Mouse (Mus musculus): ENCODE measurements around the gene Mnt.
"Not testable (repeated sequence)": the region's sequence is repeated elsewhere in the genome, so short reads cannot be mapped to it uniquely, and the experiment has no call there.

Gene Mnt

GRCm38 (mm10) chr11:74830256-74831161 lies at the start of gene Mnt:
Gene Mnt (plus strand): TSS chr11:74830920.
- peak; percentile 87 for DNase-seq (ENCODE audit: low spot score)

- no peak for DNase-seq (ENCODE audit: low spot score)
These were observed 37.8 kb upstream of the Mnt start for GRCm38 (mm10) chr11:74792874-74793273.

GRCm38 (mm10) chr11:74800658-74801057 lies 30.1 kb upstream of the Mnt start:
- no peak for DNase-seq (ENCODE audit: low spot score)

GRCm38 (mm10) chr11:74804081-74804627 lies 26.6 kb upstream of the Mnt start:
- no peak for DNase-seq (ENCODE audit: low spot score)

GRCm38 (mm10) chr11:74807246-74807882 lies 23.4 kb upstream of the Mnt start:
- DNase-seq (ENCODE audit: low spot score), result no peak

- no peak for DNase-seq (ENCODE audit: low spot score)
These were observed 22.4 kb upstream of the Mnt start for GRCm38 (mm10) chr11:74808251-74808853.

GRCm38 (mm10) chr11:74810134-74810533 lies 20.6 kb upstream of the Mnt start:
- DNase-seq (ENCODE audit: low spot score), result no peak

- not testable (repeated sequence) for DNase-seq (ENCODE audit: low spot score)
These were observed 19.7 kb upstream of the Mnt start for GRCm38 (mm10) chr11:74811027-74811426.

GRCm38 (mm10) chr11:74811538-74811937 lies 19.2 kb upstream of the Mnt start:
- DNase-seq (ENCODE audit: low spot score), result no peak

- DNase-seq (ENCODE audit: low spot score), result no peak
These were observed 14.9 kb upstream of the Mnt start for GRCm38 (mm10) chr11:74815795-74816194.

GRCm38 (mm10) chr11:74820921-74821320 lies 9.8 kb upstream of the Mnt start:
- no peak for DNase-seq (ENCODE audit: low spot score)

- DNase-seq (ENCODE audit: low spot score), result no peak
These were observed 9.3 kb upstream of the Mnt start for GRCm38 (mm10) chr11:74821463-74821862.

GRCm38 (mm10) chr11:74822746-74823440 lies 7.8 kb upstream of the Mnt start:
- DNase-seq (ENCODE audit: low spot score), result no peak

GRCm38 (mm10) chr11:74826151-74826550 lies 4.6 kb upstream of the Mnt start:
- no peak for DNase-seq (ENCODE audit: low spot score)

GRCm38 (mm10) chr11:74826702-74827101 lies 4.0 kb upstream of the Mnt start:
- DNase-seq (ENCODE audit: low spot score), result no peak

- no peak for DNase-seq (ENCODE audit: low spot score)
These were observed 2.8 kb upstream of the Mnt start for GRCm38 (mm10) chr11:74827791-74828403.

- DNase-seq (ENCODE audit: low spot score), result no peak
These were observed 2.3 kb upstream of the Mnt start for GRCm38 (mm10) chr11:74828404-74828931.

- no peak for DNase-seq (ENCODE audit: low spot score)
These were observed 1.7 kb upstream of the Mnt start for GRCm38 (mm10) chr11:74828965-74829550.

- DNase-seq (ENCODE audit: low spot score), result peak; percentile 82
These were observed 908 bp upstream of the Mnt start for GRCm38 (mm10) chr11:74829812-74830211.

- peak; percentile 46 for DNase-seq (ENCODE audit: low spot score)
These were observed 478 bp downstream of the Mnt start for GRCm38 (mm10) chr11:74831191-74831605.
